Mouse (Mus musculus): Measurements from ENCODE around the gene Ccnc. TPM values are rescaled to one million over a fixed set of nuclear protein-coding genes. Genes with fewer than 3 reads are reported as not detected.
A peak's percentile ranks its signal among the peaks of the same experiment; 100 is the strongest.

Gene Ccnc
- polyA plus RNA-seq, 1 experiment from 2014 or later = 74.5 TPM

GRCm38 (mm10) chr4:21761416-21762160 lies 34.1 kb downstream of the Ccnc start:
- WGBS = 57% methylated on average over 9 of the region's 9 CpGs
- Histone ChIP-seq H3K27me3 (replicated peaks; ENCODE audit: control insufficient read depth, insufficient read depth, low read length) (no peaks in the 10 kb centered on the region), H3K36me3 (ENCODE audit: control insufficient read depth, insufficient read depth, low read length) (peaks cover 17% of the 10 kb centered on the region; the same call in 1 of the 2 replicates), H3K4me1 (ENCODE audit: control insufficient read depth, insufficient read depth, low read length) (peaks cover 9% of the 10 kb centered on the region; the same call in 1 of the 2 replicates), H3K9ac (ENCODE audit: low read length) (no peak overlapping the region), H3K4me2 (ENCODE audit: low read length) (no peak overlapping the region), H3K9me3 (replicated peaks; ENCODE audit: control insufficient read depth, low read length) (no peaks in the 10 kb centered on the region), H3K4me3 (ENCODE audit: low read depth, low read length) (no peak overlapping the region), H3K27ac (ENCODE audit: low read depth, low read length) (no peak overlapping the region)
- ATAC-seq (peak; percentile 77), DNase-seq (ENCODE audit: low spot score) (peak; percentile 77)

- no peak for DNase-seq (ENCODE audit: low spot score)
Measured at GRCm38 (mm10) chr4:21763827-21764226, 36.3 kb downstream of the Ccnc start.

GRCm38 (mm10) chr4:21766171-21766862 lies 38.8 kb downstream of the Ccnc start:
- peak overlapping the region; percentile 66 for H3K4me2 ChIP-seq (ENCODE audit: low read length)
- no peak overlapping the region for H3K27ac ChIP-seq (ENCODE audit: low read depth, low read length)
- peaks cover 8% of the 10 kb centered on the region; the same call in 1 of the 2 replicates for H3K4me1 ChIP-seq (ENCODE audit: control insufficient read depth, insufficient read depth, low read length)
- ATAC-seq = peak; percentile 28; the same call in 1 of the 2 replicates
- H3K27me3 ChIP-seq (replicated peaks; ENCODE audit: control insufficient read depth, insufficient read depth, low read length) = no peaks in the 10 kb centered on the region
- peak; percentile 11 for DNase-seq (ENCODE audit: low spot score)
- 18% methylated on average over 14 of the region's 14 CpGs for WGBS
- peak overlapping the region; percentile 60 for H3K4me3 ChIP-seq (ENCODE audit: low read depth, low read length)
- H3K9me3 ChIP-seq (replicated peaks; ENCODE audit: control insufficient read depth, low read length) = no peaks in the 10 kb centered on the region
- H3K9ac ChIP-seq (ENCODE audit: low read length) = peak overlapping the region; percentile 77
- no peaks in the 10 kb centered on the region for H3K36me3 ChIP-seq (ENCODE audit: control insufficient read depth, insufficient read depth, low read length)

More at GRCm38 (mm10) chr4:21763827-21764226, 36.3 kb downstream of the Ccnc start:
- Histone ChIP-seq H3K36me3 (ENCODE audit: control insufficient read depth, insufficient read depth, low read length) (peaks cover 6% of the 10 kb centered on the region; the same call in 1 of the 2 replicates), H3K27me3 (replicated peaks; ENCODE audit: control insufficient read depth, insufficient read depth, low read length) (no peaks in the 10 kb centered on the region), H3K4me1 (ENCODE audit: control insufficient read depth, insufficient read depth, low read length) (peaks cover 9% of the 10 kb centered on the region; the same call in 1 of the 2 replicates), H3K9me3 (replicated peaks; ENCODE audit: control insufficient read depth, low read length) (no peaks in the 10 kb centered on the region), H3K4me2 (ENCODE audit: low read length) (no peak overlapping the region), H3K4me3 (ENCODE audit: low read depth, low read length) (no peak overlapping the region), H3K9ac (ENCODE audit: low read length) (no peak overlapping the region), H3K27ac (ENCODE audit: low read depth, low read length) (no peak overlapping the region)
- no peak for ATAC-seq
- WGBS = 81% methylated on average over 4 of the region's 4 CpGs

- ATAC-seq = peak; percentile 91
- peak; percentile 90 for DNase-seq (ENCODE audit: low spot score)
- Histone ChIP-seq H3K27me3 (replicated peaks; ENCODE audit: control insufficient read depth, insufficient read depth, low read length) (no peaks in the 10 kb centered on the region), H3K4me1 (ENCODE audit: control insufficient read depth, insufficient read depth, low read length) (peaks cover 3% of the 10 kb centered on the region; the same call in 1 of the 2 replicates), H3K9ac (ENCODE audit: low read length) (peak within 1 kb of the TSS; percentile 77), H3K4me2 (ENCODE audit: low read length) (peak within 1 kb of the TSS; percentile 66), H3K36me3 (ENCODE audit: control insufficient read depth, insufficient read depth, low read length) (no peaks in the 10 kb centered on the region), H3K9me3 (replicated peaks; ENCODE audit: control insufficient read depth, low read length) (no peaks in the 10 kb centered on the region), H3K4me3 (ENCODE audit: low read depth, low read length) (peak within 1 kb of the TSS; percentile 60), H3K27ac (ENCODE audit: low read depth, low read length) (no peak within 1 kb of the TSS)
- 2% methylated on average over 17 of the region's 17 CpGs for WGBS
Measured at GRCm38 (mm10) chr4:21766863-21767304, 39.4 kb downstream of the Ccnc start, which contains the start of the genes Usp45 and Tstd3. Gene Usp45, plus strand, starts transcription at chr4:21767156. Gene Tstd3, minus strand, starts transcription at chr4:21767212.

- WGBS = 94% methylated on average over 1 of the region's 1 CpGs
- H3K27me3 ChIP-seq (replicated peaks; ENCODE audit: control insufficient read depth, insufficient read depth, low read length) = no peaks in the 10 kb centered on the region
- ATAC-seq (no peak), DNase-seq (ENCODE audit: low spot score) (no peak)
- no peak overlapping the region for H3K27ac ChIP-seq (ENCODE audit: low read depth, low read length)
- peaks cover 2% of the 10 kb centered on the region; the same call in 1 of the 2 replicates for H3K4me1 ChIP-seq (ENCODE audit: control insufficient read depth, insufficient read depth, low read length)
- H3K9me3 ChIP-seq (replicated peaks; ENCODE audit: control insufficient read depth, low read length) = no peaks in the 10 kb centered on the region
- H3K4me3 ChIP-seq (ENCODE audit: low read depth, low read length) = no peak overlapping the region
- no peak overlapping the region for H3K9ac ChIP-seq (ENCODE audit: low read length)
- no peaks in the 10 kb centered on the region for H3K36me3 ChIP-seq (ENCODE audit: control insufficient read depth, insufficient read depth, low read length)
- no peak overlapping the region for H3K4me2 ChIP-seq (ENCODE audit: low read length)
Measured at GRCm38 (mm10) chr4:21771064-21771463, 43.6 kb downstream of the Ccnc start.

- whole genome bisulfite sequencing = 95% methylated on average over 1 of the region's 1 CpGs
- Histone ChIP-seq H3K4me3 (ENCODE audit: low read depth, low read length) (no peak overlapping the region), H3K9ac (ENCODE audit: low read length) (no peak overlapping the region), H3K4me1 (ENCODE audit: control insufficient read depth, insufficient read depth, low read length) (peaks cover 3% of the 10 kb centered on the region; the same call in 1 of the 2 replicates), H3K9me3 (replicated peaks; ENCODE audit: control insufficient read depth, low read length) (no peaks in the 10 kb centered on the region), H3K36me3 (ENCODE audit: control insufficient read depth, insufficient read depth, low read length) (no peaks in the 10 kb centered on the region), H3K27ac (ENCODE audit: low read depth, low read length) (no peak overlapping the region), H3K4me2 (ENCODE audit: low read length) (no peak overlapping the region), H3K27me3 (replicated peaks; ENCODE audit: control insufficient read depth, insufficient read depth, low read length) (no peaks in the 10 kb centered on the region)
- DNase-seq (ENCODE audit: low spot score) (no peak), ATAC-seq (no peak)
Measured at GRCm38 (mm10) chr4:21772306-21772705, 44.8 kb downstream of the Ccnc start.

GRCm38 (mm10) chr4:21776091-21776945 lies 48.8 kb downstream of the Ccnc start:
- Histone ChIP-seq H3K27ac (ENCODE audit: low read depth, low read length) (no peak overlapping the region; the same call in 1 of the 2 replicates), H3K9ac (ENCODE audit: low read length) (peak overlapping the region; percentile 88), H3K27me3 (replicated peaks; ENCODE audit: control insufficient read depth, insufficient read depth, low read length) (no peaks in the 10 kb centered on the region), H3K4me2 (ENCODE audit: low read length) (peak overlapping the region; percentile 67), H3K4me3 (ENCODE audit: low read depth, low read length) (peak overlapping the region; percentile 84), H3K9me3 (replicated peaks; ENCODE audit: control insufficient read depth, low read length) (no peaks in the 10 kb centered on the region), H3K4me1 (ENCODE audit: control insufficient read depth, insufficient read depth, low read length) (peaks cover 4% of the 10 kb centered on the region; the same call in 1 of the 2 replicates), H3K36me3 (ENCODE audit: control insufficient read depth, insufficient read depth, low read length) (peaks cover 3% of the 10 kb centered on the region)
- WGBS = under 1% methylated on average over 45 of the region's 46 CpGs
- ATAC-seq (peak; percentile 98), DNase-seq (ENCODE audit: low spot score) (peak; percentile 95)

GRCm38 (mm10) chr4:21776946-21777265 lies 49.4 kb downstream of the Ccnc start:
- Histone ChIP-seq H3K4me3 (ENCODE audit: low read depth, low read length) (peak overlapping the region; percentile 84), H3K4me1 (ENCODE audit: control insufficient read depth, insufficient read depth, low read length) (peaks cover 4% of the 10 kb centered on the region; the same call in 1 of the 2 replicates), H3K27ac (ENCODE audit: low read depth, low read length) (no peak overlapping the region), H3K9ac (ENCODE audit: low read length) (peak overlapping the region; percentile 88; the same call in 1 of the 2 replicates), H3K36me3 (ENCODE audit: control insufficient read depth, insufficient read depth, low read length) (peaks cover 9% of the 10 kb centered on the region), H3K4me2 (ENCODE audit: low read length) (peak overlapping the region; percentile 67), H3K27me3 (replicated peaks; ENCODE audit: control insufficient read depth, insufficient read depth, low read length) (no peaks in the 10 kb centered on the region), H3K9me3 (replicated peaks; ENCODE audit: control insufficient read depth, low read length) (no peaks in the 10 kb centered on the region)
- no peak for ATAC-seq
- WGBS = 6% methylated on average over 9 of the region's 9 CpGs
- DNase-seq (ENCODE audit: low spot score) = no peak

All from forebrain, embryonic 14.5 days (tissue).